Mouse (Mus musculus) G1E (cell line): ENCODE results near the gene Zer1. TPM values are rescaled to one million over a fixed set of nuclear protein-coding genes. Genes with fewer than 3 reads are reported as not detected.
A peak's percentile ranks its signal among the peaks of the same experiment; 100 is the strongest.

Experiments used
- ATAC-seq: 2 replicates; pipeline ENCODE4 v1.8.0; 2016; ENCODE audit warnings: mild to moderate bottlenecking; ENCODE audit not compliant: insufficient number of reproducible peaks, poor library complexity, low FRiP score, severe bottlenecking; ENCODE audit errors: extremely low read depth
- DNase-seq: peaks from one replicate; pipeline ENCODE4 v3.0.0; 2012; ENCODE audit warnings: low spot score
- H3K27me3 ChIP-seq: 2 replicates; pipeline ENCODE4 v1.6.1; 2012; ENCODE audit warnings: mild to moderate bottlenecking, low read length, inconsistent platforms; ENCODE audit not compliant: insufficient read depth
- H3K36me3 ChIP-seq: replicated peaks from 2 replicates; pipeline ENCODE3; 2012; ENCODE audit warnings: mild to moderate bottlenecking, inconsistent platforms
- H3K4me1 ChIP-seq: 2 replicates; pipeline ENCODE4 v1.6.1; 2012; ENCODE audit warnings: low read depth, low read length, inconsistent platforms, mixed read lengths; ENCODE audit not compliant: insufficient read depth
- H3K4me3 ChIP-seq: 2 replicates; pipeline ENCODE4 v1.5.1; 2012; ENCODE audit warnings: low read depth, mild to moderate bottlenecking, inconsistent platforms, low read length, moderate library complexity, mixed read lengths
- H3K9me3 ChIP-seq: replicated peaks from 2 replicates; pipeline ENCODE4 v1.6.1; 2012; ENCODE audit warnings: inconsistent platforms
- CTCF ChIP-seq: IDR thresholded peaks from 2 replicates; pipeline ENCODE4 v1.5.1; 2012; ENCODE audit warnings: low read depth, low read length, inconsistent platforms, mixed read lengths
- GATA1 ChIP-seq: IDR thresholded peaks from 2 replicates; pipeline ENCODE4 v1.6.1; 2012; ENCODE audit warnings: borderline replicate concordance, low read length, inconsistent platforms, mixed read lengths
- GATA2 ChIP-seq: IDR thresholded peaks from 2 replicates; pipeline ENCODE4 v1.6.1; 2012; ENCODE audit warnings: low read depth, low read length, inconsistent platforms, borderline replicate concordance
- POLR2AphosphoS5 ChIP-seq: IDR thresholded peaks from 2 replicates; pipeline ENCODE4 v1.6.1; 2012; ENCODE audit warnings: low read depth, low read length, inconsistent platforms; ENCODE audit not compliant: insufficient replicate concordance
- TAL1 ChIP-seq: conservative IDR thresholded peaks from 2 replicates; pipeline ENCODE4 v1.6.1; 2012; ENCODE audit warnings: low read depth, low read length, inconsistent platforms, mixed read lengths
- polyA plus RNA-seq: library from polyadenylated mRNA; stranded (reverse); fragments of >175 nt; gene quantifications from 2 replicates; pipeline ENCODE4 v1.2.3, GENCODE M21; 2012
- total RNA-seq, 2 experiments: library from RNA; stranded (forward) in 1 of 2; stranded (reverse) in 1 of 2; fragments of 200-1000 nt in 1 of 2; fragments of >200 nt in 1 of 2; fragmentation: Nextera tagmentation in 1 of 2; gene quantifications; 2 replicates each; pipeline ENCODE4 v1.2.3; 2014 to 2017

The Zer1 gene
- total and polyA plus RNA-seq, 3 experiments: 10.4 to 25.8 (median 18.9) TPM

GRCm38 (mm10) chr2:30128789-30129188 lies 4.4 kb upstream of the Zer1 start:
- Histone ChIP-seq H3K9me3 (peaks cover 5% of the 10 kb centered on the region), H3K27me3 (no peaks in the 10 kb centered on the region), H3K4me3 (no peak overlapping the region), H3K36me3 (no peaks in the 10 kb centered on the region), H3K4me1 (peaks cover 26% of the 10 kb centered on the region)
- ATAC-seq (no peak), DNase-seq (no peak)
- TF ChIP-seq CTCF: peak; percentile 11; the same call in 1 of the 2 replicates
- TF ChIP-seq GATA2: no peak
- TF ChIP-seq POLR2AphosphoS5: no peak
- no peak for TF ChIP-seq GATA1

- no peak for TF ChIP-seq GATA1
- TF ChIP-seq POLR2AphosphoS5: no peak
- no peak for TF ChIP-seq CTCF
- no peak for TF ChIP-seq GATA2
- no peak for TF ChIP-seq TAL1
- Histone ChIP-seq H3K36me3 (peaks cover 35% of the 10 kb centered on the region), H3K9me3 (no peaks in the 10 kb centered on the region), H3K27me3 (no peaks in the 10 kb centered on the region), H3K4me3 (peak overlapping the region; percentile 80), H3K4me1 (peaks cover 29% of the 10 kb centered on the region)
- peak; percentile 44 for DNase-seq
- no peak for ATAC-seq
These were observed 485 bp downstream of the Zer1 start for GRCm38 (mm10) chr2:30123729-30124471.

GRCm38 (mm10) chr2:30122766-30123165 lies 1.6 kb downstream of the Zer1 start:
- no peak for ATAC-seq

DNA sequence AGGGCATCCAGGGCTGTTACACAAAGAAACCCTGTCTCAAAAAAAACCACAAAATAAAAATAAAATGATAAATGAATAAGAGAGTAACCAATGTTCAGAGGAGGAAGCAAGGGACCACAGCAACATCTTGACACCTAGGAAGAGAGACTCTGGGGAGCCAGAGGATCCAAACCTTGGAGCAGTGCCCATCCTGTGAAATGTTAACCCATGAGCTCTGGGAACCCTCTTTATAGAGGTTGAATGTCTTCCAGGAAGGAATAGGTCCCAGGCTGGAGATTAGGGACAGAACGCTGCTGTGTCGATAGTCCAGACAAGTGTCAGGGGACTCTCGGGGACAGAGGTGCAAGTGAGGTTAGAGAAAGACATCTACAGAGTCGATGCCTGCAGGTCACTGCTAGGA lies 4.1 kb downstream of the Zer1 start:
- Histone ChIP-seq H3K9me3 (no peaks in the 10 kb centered on the region), H3K36me3 (peaks cover 55% of the 10 kb centered on the region), H3K27me3 (no peaks in the 10 kb centered on the region), H3K4me3 (no peak overlapping the region), H3K4me1 (peaks cover 26% of the 10 kb centered on the region)
- ATAC-seq (no peak), DNase-seq (no peak)
- TF ChIP-seq CTCF (no peak), TAL1 (no peak), GATA1 (no peak), GATA2 (no peak), POLR2AphosphoS5 (no peak)

More at GRCm38 (mm10) chr2:30122766-30123165, 1.6 kb downstream of the Zer1 start:
- Histone ChIP-seq H3K9me3 (no peaks in the 10 kb centered on the region), H3K27me3 (no peaks in the 10 kb centered on the region), H3K4me1 (peaks cover 29% of the 10 kb centered on the region), H3K4me3 (no peak overlapping the region), H3K36me3 (peaks cover 45% of the 10 kb centered on the region)
- TF ChIP-seq TAL1: no peak
- no peak for TF ChIP-seq GATA2
- no peak for TF ChIP-seq POLR2AphosphoS5
- TF ChIP-seq CTCF: no peak
- no peak for TF ChIP-seq GATA1
- DNase-seq: no peak

GRCm38 (mm10) chr2:30119641-30120051 lies 4.7 kb downstream of the Zer1 start:
- TF ChIP-seq GATA2 (no peak), CTCF (no peak), TAL1 (no peak), GATA1 (no peak), POLR2AphosphoS5 (no peak)
- H3K9me3 ChIP-seq: no peaks in the 10 kb centered on the region
- no peak for ATAC-seq
- peaks cover 61% of the 10 kb centered on the region for H3K36me3 ChIP-seq
- H3K4me3 ChIP-seq: no peak overlapping the region
- H3K27me3 ChIP-seq: no peaks in the 10 kb centered on the region
- H3K4me1 ChIP-seq: peaks cover 19% of the 10 kb centered on the region
- DNase-seq: no peak

DNA sequence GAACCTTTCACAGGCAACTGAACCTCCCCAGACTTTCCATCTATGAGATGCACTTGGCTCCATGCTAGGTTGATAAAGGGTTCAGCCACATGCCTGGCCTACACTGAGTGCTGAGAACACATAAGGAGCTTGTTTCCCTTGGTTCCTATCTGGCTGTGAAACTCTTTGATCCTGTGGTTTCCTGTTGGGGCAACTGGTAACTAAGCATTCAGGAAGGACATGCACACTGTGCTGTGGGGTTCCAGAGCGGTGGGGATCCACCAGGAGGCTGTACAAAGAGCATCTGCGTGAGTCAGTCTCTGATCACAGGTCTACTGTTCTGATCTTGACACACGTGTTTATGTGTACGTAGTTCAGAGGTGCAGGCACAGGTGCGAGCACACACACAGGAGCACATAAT lies 11.8 kb downstream of the Zer1 start:
- peaks cover 16% of the 10 kb centered on the region; the same call in 1 of the 2 replicates for H3K4me1 ChIP-seq
- ATAC-seq (no peak), DNase-seq (no peak)
- no peak overlapping the region for H3K4me3 ChIP-seq
- TF ChIP-seq TAL1 (no peak), POLR2AphosphoS5 (no peak), GATA2 (no peak), GATA1 (no peak)
- H3K9me3 ChIP-seq: no peaks in the 10 kb centered on the region
- H3K36me3 ChIP-seq: peaks cover 72% of the 10 kb centered on the region
- no peaks in the 10 kb centered on the region for H3K27me3 ChIP-seq
